Mouse (Mus musculus): ENCODE measurements at regions not wholly inside any gene's neighbourhood (a gene's known extent, or its start where the extent isn't known, plus 50 kb on each side); places are given as distances from the start of the nearest gene placed in this dataset.
A peak's percentile ranks its signal among the peaks of the same experiment; 100 is the strongest.

DNA sequence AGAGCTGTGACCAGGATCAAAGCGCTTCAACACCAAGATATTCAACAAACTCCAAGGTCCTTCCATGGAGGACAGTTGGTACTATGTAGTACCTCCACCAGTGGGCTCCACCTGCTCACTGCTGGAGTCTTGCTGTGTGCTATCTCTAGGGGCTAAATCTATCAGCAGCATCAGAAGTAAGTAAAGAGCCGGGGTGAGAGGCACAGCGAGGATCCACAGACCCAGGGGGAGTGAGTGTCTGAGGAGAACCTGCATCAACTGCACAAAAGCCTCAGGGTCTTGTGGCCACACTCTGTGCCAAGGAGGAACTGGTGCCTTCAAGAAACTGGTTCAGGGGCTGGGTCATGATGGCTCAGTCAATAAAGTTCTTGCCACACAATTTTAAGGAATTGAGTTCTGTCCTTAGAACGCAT, 56.6 kb upstream of the Slc45a1 start:
- H3K9ac ChIP-seq (ENCODE audit: low read depth, low read length), result no peak overlapping the region
- H3K4me2 ChIP-seq (ENCODE audit: low read depth, low read length), result no peak overlapping the region
- H3K36me3 ChIP-seq (ENCODE audit: control insufficient read depth, insufficient read depth, low read length), result no peaks in the 10 kb centered on the region
- no peaks in the 10 kb centered on the region for H3K27me3 ChIP-seq (replicated peaks; ENCODE audit: control insufficient read depth, insufficient read depth, low read length)
- DNase-seq (ENCODE audit: low spot score) (peak; percentile 41), ATAC-seq (ENCODE audit: low read depth) (0 out of 2 replicates have a peak, but pooled peaks have one; percentile 31)
- no peak overlapping the region for H3K4me3 ChIP-seq (ENCODE audit: low read depth, low read length)
- H3K4me1 ChIP-seq (ENCODE audit: control insufficient read depth, insufficient read depth, low read length), result no peaks in the 10 kb centered on the region
- 74% methylated on average over 4 of the region's 4 CpGs for WGBS
- H3K27ac ChIP-seq (replicated peaks; ENCODE audit: low read depth, low read length), result no peak overlapping the region
- no peaks in the 10 kb centered on the region for H3K9me3 ChIP-seq (ENCODE audit: control insufficient read depth, low read length)

DNA sequence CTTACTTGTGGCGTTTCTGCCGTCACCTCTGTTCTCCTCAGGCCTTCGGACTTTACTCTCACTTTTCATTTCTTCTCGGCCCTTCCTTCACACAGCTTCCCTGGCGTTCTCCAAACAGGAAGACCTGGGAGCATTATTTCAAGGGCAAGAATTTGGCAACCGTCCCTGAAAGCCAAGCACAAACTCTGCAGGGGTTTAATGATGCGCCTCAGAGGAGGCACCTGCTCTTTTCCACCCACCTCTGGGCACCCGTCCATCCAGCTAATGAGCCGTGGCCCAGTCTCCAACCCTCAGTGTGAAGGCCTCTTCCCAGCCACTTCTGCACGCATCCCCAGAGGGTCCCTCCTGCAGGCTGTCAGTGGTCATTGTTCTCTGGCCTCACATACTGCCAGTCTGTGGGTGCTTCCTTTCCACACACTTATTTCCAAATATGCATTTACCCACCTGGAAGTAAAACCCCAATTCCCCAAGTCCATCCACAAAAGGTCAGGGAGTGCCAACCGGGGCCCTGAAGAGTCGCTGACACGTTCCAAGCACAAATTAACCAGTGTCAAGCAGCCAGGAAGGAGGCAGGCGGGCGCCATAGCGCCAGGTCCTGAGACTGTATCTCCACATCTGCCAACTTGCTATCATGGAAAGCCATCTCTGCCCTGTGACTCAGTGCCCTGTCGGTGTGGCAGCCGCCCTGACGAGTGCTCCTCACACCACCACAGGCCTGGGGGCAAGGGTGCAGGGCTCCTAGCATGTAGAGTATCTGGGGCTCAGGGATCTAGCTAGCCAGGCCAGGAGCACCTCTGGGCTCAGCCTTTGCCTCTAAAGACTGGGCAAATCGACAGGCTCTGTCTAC, 56.0 kb upstream of the Slc45a1 start:
- H3K27ac ChIP-seq (replicated peaks; ENCODE audit: low read depth, low read length), result no peak overlapping the region
- no peaks in the 10 kb centered on the region for H3K4me1 ChIP-seq (ENCODE audit: control insufficient read depth, insufficient read depth, low read length)
- no peak overlapping the region for H3K4me2 ChIP-seq (ENCODE audit: low read depth, low read length)
- no peak overlapping the region for H3K4me3 ChIP-seq (ENCODE audit: low read depth, low read length)
- 67% methylated on average over 20 of the region's 20 CpGs for WGBS
- H3K36me3 ChIP-seq (ENCODE audit: control insufficient read depth, insufficient read depth, low read length), result no peaks in the 10 kb centered on the region
- H3K9ac ChIP-seq (ENCODE audit: low read depth, low read length), result no peak overlapping the region
- ATAC-seq (ENCODE audit: low read depth) (no peak), DNase-seq (ENCODE audit: low spot score) (peak; percentile 32)
- H3K27me3 ChIP-seq (replicated peaks; ENCODE audit: control insufficient read depth, insufficient read depth, low read length), result no peaks in the 10 kb centered on the region
- no peaks in the 10 kb centered on the region for H3K9me3 ChIP-seq (ENCODE audit: control insufficient read depth, low read length)

DNA sequence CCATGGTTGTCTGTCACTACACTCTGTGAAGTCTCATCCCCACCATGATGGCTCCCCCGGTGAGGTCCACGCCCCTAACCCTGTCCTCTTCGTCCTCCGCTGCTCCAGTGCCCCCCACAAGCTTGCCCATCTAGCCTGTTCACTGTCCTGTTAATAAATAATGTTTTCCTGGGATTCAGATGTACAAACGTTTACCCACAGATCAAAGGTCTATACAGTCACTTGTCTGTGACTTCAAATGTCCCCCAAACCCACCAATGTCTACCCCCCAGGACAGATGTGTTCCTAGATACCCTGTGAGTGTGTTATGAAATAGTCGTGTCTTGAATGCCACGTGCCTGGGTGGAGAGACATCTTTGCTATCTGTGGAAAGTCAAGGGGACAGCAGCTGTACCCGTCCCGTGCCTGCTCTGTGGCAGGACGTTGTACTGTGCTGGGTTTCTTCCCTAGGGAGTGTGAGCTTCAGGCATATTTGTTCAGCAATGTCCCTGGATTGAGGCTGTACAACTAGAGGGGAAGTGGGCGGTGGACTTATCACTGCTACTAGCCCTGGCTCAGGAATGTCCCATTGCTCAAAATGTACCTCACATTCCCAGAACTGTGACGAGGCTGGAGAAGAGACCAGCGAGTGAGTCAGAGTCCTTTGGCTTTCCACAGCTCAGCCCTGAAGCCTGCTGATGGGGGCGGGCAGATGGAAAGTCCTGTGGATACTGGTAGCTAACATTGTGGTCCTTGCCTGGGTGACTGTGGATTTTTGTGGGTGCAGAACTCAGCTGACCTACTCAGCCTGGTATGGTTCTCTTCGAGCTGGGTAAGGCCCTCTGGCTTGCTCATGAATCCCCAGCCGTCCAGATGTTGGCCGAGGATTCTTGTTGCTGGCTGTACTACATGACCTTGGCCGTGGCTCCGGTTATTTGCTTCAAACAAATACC, 55.1 kb upstream of the Slc45a1 start:
- WGBS, result 70% methylated on average over 18 of the region's 19 CpGs
- H3K9ac ChIP-seq (ENCODE audit: low read depth, low read length), result no peak overlapping the region
- DNase-seq (ENCODE audit: low spot score), result no peak
- H3K27ac ChIP-seq (replicated peaks; ENCODE audit: low read depth, low read length), result 0 out of 2 replicates have a peak overlapping the region, but pooled peaks have one; percentile 17
- no peaks in the 10 kb centered on the region for H3K9me3 ChIP-seq (ENCODE audit: control insufficient read depth, low read length)
- ATAC-seq (ENCODE audit: low read depth), result no peak
- H3K4me3 ChIP-seq (ENCODE audit: low read depth, low read length), result no peak overlapping the region
- no peaks in the 10 kb centered on the region for H3K27me3 ChIP-seq (replicated peaks; ENCODE audit: control insufficient read depth, insufficient read depth, low read length)
- no peaks in the 10 kb centered on the region for H3K36me3 ChIP-seq (ENCODE audit: control insufficient read depth, insufficient read depth, low read length)
- H3K4me1 ChIP-seq (ENCODE audit: control insufficient read depth, insufficient read depth, low read length), result no peaks in the 10 kb centered on the region
- H3K4me2 ChIP-seq (ENCODE audit: low read depth, low read length), result no peak overlapping the region

DNA sequence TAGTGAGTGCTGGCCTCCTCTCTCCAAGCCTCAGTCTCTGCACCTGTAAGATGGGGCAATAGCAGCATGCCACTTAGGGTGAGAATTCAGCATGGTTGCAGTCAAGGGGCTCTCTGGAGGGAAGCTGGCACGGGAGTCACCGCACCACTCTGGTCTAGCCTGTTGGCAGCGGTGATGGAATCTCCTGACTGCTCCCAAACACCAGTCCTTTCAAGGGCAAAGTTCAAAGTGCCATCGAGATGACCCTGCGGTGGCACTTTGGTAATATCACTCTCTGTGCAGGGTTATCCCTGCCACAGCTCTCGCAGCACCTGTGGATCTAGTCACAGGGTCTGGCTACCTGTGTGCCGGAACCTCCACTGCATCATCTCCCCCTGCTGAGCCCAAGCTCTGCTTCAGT, 54.3 kb upstream of the Slc45a1 start:
- H3K4me3 ChIP-seq (ENCODE audit: low read depth, low read length), result no peak overlapping the region
- no peak overlapping the region for H3K27ac ChIP-seq (replicated peaks; ENCODE audit: low read depth, low read length)
- H3K9me3 ChIP-seq (ENCODE audit: control insufficient read depth, low read length), result no peaks in the 10 kb centered on the region
- H3K4me1 ChIP-seq (ENCODE audit: control insufficient read depth, insufficient read depth, low read length), result no peaks in the 10 kb centered on the region
- H3K9ac ChIP-seq (ENCODE audit: low read depth, low read length), result no peak overlapping the region
- H3K27me3 ChIP-seq (replicated peaks; ENCODE audit: control insufficient read depth, insufficient read depth, low read length), result no peaks in the 10 kb centered on the region
- no peak for ATAC-seq (ENCODE audit: low read depth)
- H3K4me2 ChIP-seq (ENCODE audit: low read depth, low read length), result no peak overlapping the region
- no peak for DNase-seq (ENCODE audit: low spot score)
- no peaks in the 10 kb centered on the region for H3K36me3 ChIP-seq (ENCODE audit: control insufficient read depth, insufficient read depth, low read length)
- 96% methylated on average over 7 of the region's 7 CpGs for WGBS

DNA sequence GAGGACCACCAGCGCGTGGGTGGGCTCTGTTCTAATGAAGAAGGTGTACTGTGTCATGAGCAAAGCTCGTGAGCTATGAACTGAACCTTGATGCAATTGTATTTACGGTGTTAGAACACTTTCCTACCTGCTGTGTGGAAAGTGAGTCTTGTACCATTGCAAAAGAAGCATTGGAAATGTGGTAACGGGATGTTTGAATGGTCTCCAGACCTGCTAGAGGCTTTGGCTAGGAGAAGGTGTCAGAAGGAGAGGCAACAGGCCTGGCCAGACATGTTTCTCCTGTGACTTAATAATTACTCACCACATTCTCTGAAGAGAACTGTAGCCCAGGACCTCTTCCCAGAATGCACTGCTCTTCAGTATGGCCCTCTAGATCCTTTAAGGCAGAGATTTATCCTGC, 51.3 kb upstream of the Slc45a1 start:
- Histone ChIP-seq H3K36me3 (ENCODE audit: control insufficient read depth, insufficient read depth, low read length) (no peaks in the 10 kb centered on the region), H3K4me3 (ENCODE audit: low read depth, low read length) (no peak overlapping the region), H3K9ac (ENCODE audit: low read depth, low read length) (no peak overlapping the region), H3K27ac (replicated peaks; ENCODE audit: low read depth, low read length) (no peak overlapping the region), H3K4me1 (ENCODE audit: control insufficient read depth, insufficient read depth, low read length) (no peaks in the 10 kb centered on the region), H3K9me3 (ENCODE audit: control insufficient read depth, low read length) (no peaks in the 10 kb centered on the region), H3K4me2 (ENCODE audit: low read depth, low read length) (no peak overlapping the region), H3K27me3 (replicated peaks; ENCODE audit: control insufficient read depth, insufficient read depth, low read length) (no peaks in the 10 kb centered on the region)
- ATAC-seq (ENCODE audit: low read depth) (no peak), DNase-seq (ENCODE audit: low spot score) (no peak)
- 90% methylated on average over 5 of the region's 5 CpGs for WGBS
